Mouse (Mus musculus) C2C12 (cell line): ENCODE data around the gene Ppp1r35.

Experiments used
- CTCF ChIP-seq: IDR thresholded peaks from one replicate; pipeline ENCODE4 v1.5.1; 2011; ENCODE audit not compliant: control insufficient read depth, insufficient read depth, insufficient read length
- MYOG ChIP-seq: IDR thresholded peaks from one replicate; pipeline ENCODE4 v1.6.1; 2011; ENCODE audit not compliant: control insufficient read depth, insufficient read length; ENCODE audit errors: extremely low read depth
- USF1 ChIP-seq: IDR thresholded peaks from one replicate; pipeline ENCODE4 v1.6.1; 2011; ENCODE audit warnings: low read depth, mild to moderate bottlenecking, control low read depth, moderate library complexity

DNA sequence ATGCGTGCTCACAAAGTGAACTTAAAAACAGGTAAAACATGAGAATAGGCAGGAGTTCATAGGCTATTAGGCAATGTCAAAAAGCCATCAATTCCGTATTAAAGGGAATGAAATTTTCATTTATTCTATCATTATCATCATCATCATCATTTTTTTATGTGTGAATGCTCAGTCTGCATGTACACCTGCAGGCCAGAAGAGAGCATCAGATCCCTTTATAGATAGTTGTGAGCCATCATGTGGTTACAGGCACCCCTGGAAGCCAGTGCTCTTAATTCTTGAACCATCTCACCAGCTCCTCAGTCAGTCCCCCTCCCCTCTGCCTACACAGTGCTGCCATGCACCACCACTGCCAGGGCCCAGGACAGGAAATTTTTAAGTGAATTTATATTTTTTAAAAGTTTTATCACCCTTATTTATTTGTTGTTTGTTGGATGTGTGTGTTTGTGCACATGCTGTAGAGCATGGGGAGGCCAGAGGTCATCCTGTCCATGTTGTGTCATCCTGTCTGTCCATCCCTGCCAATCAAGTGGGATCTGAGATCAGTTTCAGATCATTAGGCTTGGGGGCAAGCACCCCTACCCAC, 10.4 kb downstream of the Ppp1r35 start:
- no peak for TF ChIP-seq MYOG
- no peak for TF ChIP-seq CTCF
- no peak for TF ChIP-seq USF1
